Mouse (Mus musculus) MEL (cell line): ENCODE results near the gene Scd4. TPM values are rescaled to one million over a fixed set of nuclear protein-coding genes. Genes with fewer than 3 reads are reported as not detected.
A peak's percentile ranks its signal among the peaks of the same experiment; 100 is the strongest.

Experiments used
- DNase-seq: peaks from one replicate; pipeline ENCODE4 v3.0.0; 2011; ENCODE audit warnings: low read depth, low spot score
- H3K27ac ChIP-seq: 2 replicates; pipeline ENCODE4 v1.5.1; 2012; ENCODE audit warnings: low read depth, mild to moderate bottlenecking, control low read depth, low read length, moderate library complexity; ENCODE audit not compliant: control insufficient read depth
- H3K27me3 ChIP-seq, 2 experiments: fragments of 150-350 bp in 1 of 2; sonication (generic) in 1 of 2; 2 replicates each; pipeline ENCODE4 v1.6.1; 2012; ENCODE audit warnings: low read length in 2 of 2, mild to moderate bottlenecking in 2 of 2, improper control_type of control experiment in 1 of 2, moderate library complexity in 1 of 2; ENCODE audit not compliant: insufficient read depth in 2 of 2, control insufficient read depth in 1 of 2
- H3K36me3 ChIP-seq, 2 experiments: 2 replicates each; pipeline ENCODE4 v1.6.1; 2012 to 2014; ENCODE audit warnings: low read length in 2 of 2, improper control_type of control experiment in 1 of 2, inconsistent platforms in 1 of 2, mild to moderate bottlenecking in 1 of 2; ENCODE audit not compliant: insufficient read depth in 2 of 2, control insufficient read depth in 1 of 2
- H3K4me1 ChIP-seq, 2 experiments: fragments of 150-350 bp in 1 of 2; sonication (generic) in 1 of 2; 2 replicates each; pipeline ENCODE4 v1.6.1; 2012; ENCODE audit warnings: low read length in 2 of 2, improper control_type of control experiment in 1 of 2, mild to moderate bottlenecking in 1 of 2; ENCODE audit not compliant: insufficient read depth in 2 of 2, control insufficient read depth in 1 of 2
- H3K4me3 ChIP-seq, 2 experiments: fragments of 150-350 bp in 1 of 2; sonication (generic) in 1 of 2; 2 replicates each; pipeline ENCODE4 v1.5.1; 2012; ENCODE audit warnings: low read depth in 2 of 2, low read length in 2 of 2, mild to moderate bottlenecking in 2 of 2, moderate library complexity in 2 of 2, control low read depth in 1 of 2, improper control_type of control experiment in 1 of 2; ENCODE audit not compliant: control insufficient read depth in 1 of 2, insufficient read depth in 1 of 2
- H3K79me2 ChIP-seq: 2 replicates; pipeline ENCODE4 v1.6.1; 2012; ENCODE audit warnings: mild to moderate bottlenecking, low read length, moderate library complexity; ENCODE audit not compliant: control insufficient read depth, poor library complexity, insufficient read depth
- H3K9ac ChIP-seq: 2 replicates; pipeline ENCODE4 v1.6.1; 2012; ENCODE audit warnings: low read depth, mild to moderate bottlenecking, control low read depth, low read length, moderate library complexity; ENCODE audit not compliant: control insufficient read depth, poor library complexity, severe bottlenecking
- H3K9me3 ChIP-seq: fragments of 150-350 bp; sonication (generic); replicated peaks from 2 replicates; pipeline ENCODE4 v1.6.1; 2012; ENCODE audit warnings: mild to moderate bottlenecking, low read length, improper control_type of control experiment, moderate library complexity; ENCODE audit not compliant: insufficient read depth
- CHD1 ChIP-seq: IDR thresholded peaks from 2 replicates; pipeline ENCODE4 v1.6.1; 2012; ENCODE audit warnings: low read depth, mild to moderate bottlenecking, inconsistent platforms, low read length, improper control_type of control experiment
- CHD2 ChIP-seq: IDR thresholded peaks from 2 replicates; pipeline ENCODE4 v1.6.1; 2011; ENCODE audit warnings: low read length, improper control_type of control experiment
- CTCF ChIP-seq, 3 experiments: IDR thresholded peaks in 2 of 3; conservative IDR thresholded peaks in 1 of 3; 2 replicates each; pipeline ENCODE4 v1.5.1; 2011 to 2012; ENCODE audit warnings: low read length in 3 of 3, low read depth in 2 of 3, mild to moderate bottlenecking in 2 of 3, improper control_type of control experiment in 1 of 3, inconsistent platforms in 1 of 3, mixed read lengths in 1 of 3, moderate library complexity in 1 of 3; ENCODE audit not compliant: control insufficient read depth in 1 of 3, insufficient read depth in 1 of 3, poor library complexity in 1 of 3, severe bottlenecking in 1 of 3
- ELF1 ChIP-seq: IDR thresholded peaks from 2 replicates; pipeline ENCODE4 v1.6.1; 2014; ENCODE audit warnings: low read depth, mild to moderate bottlenecking, inconsistent platforms, low read length, improper control_type of control experiment, moderate library complexity
- EP300 ChIP-seq, 2 experiments: IDR thresholded peaks; 2 replicates each; pipeline ENCODE4 v1.6.1; 2011; ENCODE audit warnings: improper control_type of control experiment in 2 of 2, low read length in 2 of 2, low read depth in 1 of 2, mild to moderate bottlenecking in 1 of 2
- GATA1 ChIP-seq: IDR thresholded peaks from 2 replicates; pipeline ENCODE4 v1.6.1; 2011; ENCODE audit warnings: low read depth, low read length, improper control_type of control experiment
- KAT2A ChIP-seq: conservative IDR thresholded peaks from 2 replicates; pipeline ENCODE4 v1.6.1; 2012; ENCODE audit warnings: low read depth, low read length, improper control_type of control experiment, inconsistent platforms
- MAFK ChIP-seq: IDR thresholded peaks from 2 replicates; pipeline ENCODE4 v1.6.1; 2011; ENCODE audit warnings: low read depth, mild to moderate bottlenecking, low read length, improper control_type of control experiment, borderline replicate concordance
- MAZ ChIP-seq: IDR thresholded peaks from 2 replicates; pipeline ENCODE4 v1.6.1; 2012; ENCODE audit warnings: low read depth, mild to moderate bottlenecking, inconsistent platforms, low read length, improper control_type of control experiment
- MEF2A ChIP-seq: IDR thresholded peaks from 2 replicates; pipeline ENCODE4 v1.6.1; 2014; ENCODE audit warnings: low read depth, mild to moderate bottlenecking, inconsistent platforms, low read length, improper control_type of control experiment; ENCODE audit not compliant: poor library complexity, insufficient replicate concordance, severe bottlenecking; ENCODE audit errors: extremely low read depth
- MXI1 ChIP-seq: IDR thresholded peaks from 2 replicates; pipeline ENCODE4 v1.6.1; 2011; ENCODE audit warnings: mild to moderate bottlenecking, low read depth, low read length, improper control_type of control experiment
- MYB ChIP-seq: IDR thresholded peaks from 2 replicates; pipeline ENCODE4 v1.6.1; 2011; ENCODE audit warnings: mild to moderate bottlenecking, low read depth, low read length, improper control_type of control experiment
- MYC ChIP-seq: IDR thresholded peaks from 2 replicates; pipeline ENCODE4 v1.6.1; 2011; ENCODE audit warnings: low read depth, mild to moderate bottlenecking, low read length, improper control_type of control experiment, moderate library complexity
- POLR2A ChIP-seq, 2 experiments: IDR thresholded peaks; 2 replicates each; pipeline ENCODE4 v1.6.1; 2011 to 2012; ENCODE audit warnings: low read length in 2 of 2, mild to moderate bottlenecking in 2 of 2, control low read depth in 1 of 2, improper control_type of control experiment in 1 of 2, low read depth in 1 of 2, moderate library complexity in 1 of 2; ENCODE audit not compliant: control insufficient read depth in 1 of 2, insufficient read depth in 1 of 2, poor library complexity in 1 of 2
- POLR2AphosphoS2 ChIP-seq: IDR thresholded peaks from 2 replicates; pipeline ENCODE4 v1.6.1; 2011; ENCODE audit warnings: low read length, improper control_type of control experiment
- POLR2AphosphoS5 ChIP-seq: IDR thresholded peaks from 2 replicates; pipeline ENCODE4 v1.6.1; 2012; ENCODE audit warnings: low read depth, borderline replicate concordance, mild to moderate bottlenecking, inconsistent platforms, low read length, moderate library complexity, mixed read lengths
- SIN3A ChIP-seq: IDR thresholded peaks from 2 replicates; pipeline ENCODE4 v1.6.1; 2012; ENCODE audit warnings: low read length, improper control_type of control experiment, inconsistent platforms
- SMC3 ChIP-seq: IDR thresholded peaks from 2 replicates; pipeline ENCODE4 v1.6.1; 2011; ENCODE audit warnings: low read depth, low read length, improper control_type of control experiment
- TAL1 ChIP-seq: IDR thresholded peaks from 2 replicates; pipeline ENCODE4 v1.6.1; 2012; ENCODE audit warnings: mild to moderate bottlenecking, inconsistent platforms, low read length, moderate library complexity, mixed read lengths
- TBP ChIP-seq: IDR thresholded peaks from 2 replicates; pipeline ENCODE4 v1.8.0; 2011; ENCODE audit warnings: low read depth, low read length, improper control_type of control experiment
- TCF12 ChIP-seq: IDR thresholded peaks from 2 replicates; pipeline ENCODE4 v1.6.1; 2014; ENCODE audit warnings: low read depth, mild to moderate bottlenecking, inconsistent platforms, low read length, improper control_type of control experiment, moderate library complexity
- UBTF ChIP-seq: IDR thresholded peaks from 2 replicates; pipeline ENCODE4 v1.6.1; 2012; ENCODE audit warnings: low read depth, mild to moderate bottlenecking, inconsistent platforms, low read length, improper control_type of control experiment, moderate library complexity, borderline replicate concordance; ENCODE audit not compliant: insufficient read depth
- USF1 ChIP-seq: IDR thresholded peaks from 2 replicates; pipeline ENCODE4 v1.6.1; 2014; ENCODE audit warnings: low read depth, mild to moderate bottlenecking, inconsistent platforms, low read length, improper control_type of control experiment, moderate library complexity
- USF2 ChIP-seq, 2 experiments: IDR thresholded peaks; 2 replicates each; pipeline ENCODE4 v1.6.1; 2011 to 2012; ENCODE audit warnings: improper control_type of control experiment in 2 of 2, low read length in 2 of 2, borderline replicate concordance in 1 of 2, inconsistent platforms in 1 of 2, low read depth in 1 of 2, mild to moderate bottlenecking in 1 of 2; ENCODE audit not compliant: insufficient read depth in 1 of 2
- ZC3H11A ChIP-seq: IDR thresholded peaks from 2 replicates; pipeline ENCODE4 v1.6.1; 2012; ENCODE audit warnings: low read depth, mild to moderate bottlenecking, inconsistent platforms, low read length, improper control_type of control experiment
- ZKSCAN1 ChIP-seq: IDR thresholded peaks from 2 replicates; pipeline ENCODE4 v1.6.1; 2012; ENCODE audit warnings: low read depth, mild to moderate bottlenecking, inconsistent platforms, low read length, improper control_type of control experiment, moderate library complexity
- ZNF384 ChIP-seq: IDR thresholded peaks from 2 replicates; pipeline ENCODE4 v1.6.1; 2012; ENCODE audit warnings: low read depth, mild to moderate bottlenecking, inconsistent platforms, low read length, improper control_type of control experiment
- polyA plus RNA-seq, 2 experiments: library from polyadenylated mRNA; stranded (reverse) in 1 of 2; unstranded in 1 of 2; fragments of >175 nt in 1 of 2; fragments of >200 nt in 1 of 2; gene quantifications; 2 replicates each; pipeline versions ENCODE4 v1.2.1 to v1.2.4; 2012; ENCODE audit warnings: low replicate concordance in 2 of 2, low read depth in 1 of 2; ENCODE audit not compliant: insufficient read length in 2 of 2, insufficient read depth in 1 of 2, missing spikeins in 1 of 2
- total RNA-seq: library from RNA; depleted of rRNA; stranded (reverse); fragments of 300-350 nt; gene quantifications from 2 replicates; pipeline ENCODE4 v1.2.3, GENCODE M21; 2012

Gene Scd4
- total and polyA plus RNA-seq, 3 experiments = 0.31 to 0.36 TPM; not detected in 1

GRCm38 (mm10) chr19:44292483-44292882, 40.4 kb upstream of the Scd4 start (continued):
- TF ChIP-seq ELF1 (0 out of 2 replicates have a peak, but pooled peaks have one; percentile 38), ZNF384 (no peak)

- peaks cover 49% of the 10 kb centered on the region for H3K79me2 ChIP-seq
- peaks cover 12 to 54% of the 10 kb centered on the region in 2 experiments for H3K4me1 ChIP-seq
- H3K9ac ChIP-seq = peak within 1 kb of the TSS; percentile 82
- H3K27me3 ChIP-seq = no peaks in the 10 kb centered on the region
- H3K4me3 ChIP-seq = peak within 1 kb of the TSS; percentile 74 to 80
- DNase-seq = peak; percentile 92
- H3K27ac ChIP-seq = peak within 1 kb of the TSS; percentile 96
- peaks cover 21 to 44% of the 10 kb centered on the region in 2 experiments for H3K36me3 ChIP-seq
- TF ChIP-seq MYC (no peak; the same call in 1 of the 2 replicates), POLR2AphosphoS2 (peak; percentile 16; the same call in 1 of the 2 replicates), TBP (peak; percentile 69), TCF12 (peak; percentile 21; the same call in 1 of the 2 replicates), ELF1 (no peak), ZKSCAN1 (no peak), CHD1 (peak; percentile 94), MEF2A (no peak), SMC3 (0 out of 2 replicates have a peak, but pooled peaks have one; percentile 3), MXI1 (no peak; the same call in 1 of the 2 replicates), TAL1 (no peak), GATA1 (0 out of 2 replicates have a peak, but pooled peaks have one; percentile 3), SIN3A (no peak), EP300 (IDR thresholded peaks at IDR 0.05; ENCODE audit: low read depth in 1 of 2, low read length in 2 of 2) (no peak), ZC3H11A (no peak), POLR2A (IDR thresholded peaks at IDR 0.05; ENCODE audit: control insufficient read depth in 1 of 2, insufficient read depth in 1 of 2, low read depth in 1 of 2, low read length in 2 of 2, poor library complexity in 1 of 2) (peak; percentile 55 to 67; a peak in 3 of 4 replicates), ZNF384 (no peak), KAT2A (no peak), CTCF (IDR thresholded peaks at IDR 0.05 in 2 of 3, conservative IDR thresholded peaks at IDR 0.05 in 1 of 3; ENCODE audit: control insufficient read depth in 1 of 3, insufficient read depth in 1 of 3, low read depth in 2 of 3, low read length in 3 of 3, poor library complexity in 1 of 3, severe bottlenecking in 1 of 3) (no peak), MYB (0 out of 2 replicates have a peak, but pooled peaks have one; percentile 20), CHD2 (no peak; the same call in 1 of the 2 replicates), MAZ (no peak; the same call in 1 of the 2 replicates), USF1 (no peak), UBTF (no peak), USF2 (IDR thresholded peaks at IDR 0.05; ENCODE audit: borderline replicate concordance in 1 of 2, insufficient read depth in 1 of 2, low read depth in 1 of 2, low read length in 2 of 2) (no peak), MAFK (no peak), POLR2AphosphoS5 (peak; percentile 77; the same call in 1 of the 2 replicates)
- no peaks in the 10 kb centered on the region for H3K9me3 ChIP-seq
Measured at GRCm38 (mm10) chr19:44292941-44293768, 39.7 kb upstream of the Scd4 start, which contains the start of gene Scd2. TSS of gene Scd2 (plus strand) at chr19:44293674.
